Mouse (Mus musculus) adrenal gland, adult 2 months (tissue): ENCODE measurements around the gene Fam189a2. TPM values are rescaled to one million over a fixed set of nuclear protein-coding genes. Genes with fewer than 3 reads are reported as not detected.
A peak's percentile ranks its signal among the peaks of the same experiment; 100 is the strongest.

Source experiments
- DNase-seq: peaks from one replicate; pipeline ENCODE4 v3.0.0; 2021
- long read RNA-seq: library from polyadenylated mRNA; stranded (forward); transcript quantifications from one replicate; pipeline ENCODE4 v2.0.0, GENCODE M21; 2021
- polyA plus RNA-seq: library from polyadenylated mRNA; depleted of rRNA; stranded (reverse); fragments of >200 nt; gene quantifications from 2 replicates; pipeline ENCODE4 v1.2.3, GENCODE M21; 2012; rRNA removed
- total RNA-seq, 2 experiments: library from RNA; stranded (reverse); gene quantifications; 2 replicates each; pipeline ENCODE4 v1.2.3; 2021

The Fam189a2 gene
- 10 to 100 TPM in 1 of 2 experiments, 1 to 10 TPM in 1; 6.5 to 13.3 TPM for total RNA-seq
- 5.4 and 7.0 TPM in 2 replicates for polyA plus RNA-seq
- long read RNA-seq, partial matches to known transcripts, result 1 of 6 reads
- long read RNA-seq, other reads (novel, unspliced or antisense), result 3 of 6 reads

DNA sequence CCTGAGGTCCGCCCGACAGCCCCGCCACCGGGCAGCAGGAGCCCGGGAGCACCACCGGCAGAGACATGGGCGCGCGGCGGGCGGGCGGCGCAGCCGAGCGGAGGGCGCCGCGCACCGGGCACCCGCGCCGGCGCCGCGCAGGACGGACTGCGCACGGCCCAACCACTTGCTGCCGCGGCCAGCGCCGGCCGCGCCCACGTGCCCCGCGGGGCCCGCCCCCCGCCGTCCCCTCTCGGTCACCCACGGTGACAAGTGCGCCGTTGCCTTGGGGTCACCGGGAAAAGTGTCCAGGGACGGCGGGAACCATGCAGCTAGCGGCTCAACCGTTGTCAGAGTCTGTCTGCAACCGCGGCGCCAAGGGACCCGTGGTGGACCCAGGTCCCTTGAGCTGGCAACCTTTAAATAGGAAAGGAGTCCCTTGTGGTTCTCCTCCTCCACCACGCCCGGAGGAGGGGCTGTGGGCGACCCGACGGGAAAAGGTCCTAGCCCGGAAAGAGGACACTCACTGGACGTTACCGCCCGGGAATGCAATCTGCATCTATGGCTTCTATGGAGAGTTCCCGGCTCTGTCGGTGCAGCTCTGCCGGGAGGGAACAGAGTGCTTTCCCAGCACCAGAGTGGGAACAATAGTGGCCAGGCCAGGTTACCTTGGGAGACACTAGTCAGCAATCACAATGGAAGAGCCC is at the start of gene Fam189a2:
TSS of gene Fam189a2 (minus strand) at position 149 of the 686 bp plus-strand sequence.
- DNase-seq, result peak; percentile 74

DNA sequence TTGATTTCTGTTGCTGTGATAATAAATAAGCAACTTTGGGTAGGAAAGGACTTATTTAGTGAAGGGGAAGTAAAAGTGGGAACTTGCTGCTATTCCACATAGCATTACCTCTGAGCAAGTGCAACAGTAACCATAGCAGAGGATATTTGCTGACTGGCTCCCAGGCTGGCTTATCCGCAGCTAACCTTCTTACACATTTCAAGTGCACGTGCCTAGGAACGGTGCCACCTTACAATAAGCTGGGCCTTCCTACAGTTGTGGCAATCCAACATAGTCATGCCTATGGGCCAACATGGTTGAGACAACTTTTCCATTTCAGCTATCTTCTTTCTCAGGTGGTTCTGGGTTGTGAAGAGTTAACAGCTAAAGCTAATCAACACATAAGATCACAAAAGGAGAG is 46.8 kb upstream of the Fam189a2 start:
- no peak for DNase-seq

DNA sequence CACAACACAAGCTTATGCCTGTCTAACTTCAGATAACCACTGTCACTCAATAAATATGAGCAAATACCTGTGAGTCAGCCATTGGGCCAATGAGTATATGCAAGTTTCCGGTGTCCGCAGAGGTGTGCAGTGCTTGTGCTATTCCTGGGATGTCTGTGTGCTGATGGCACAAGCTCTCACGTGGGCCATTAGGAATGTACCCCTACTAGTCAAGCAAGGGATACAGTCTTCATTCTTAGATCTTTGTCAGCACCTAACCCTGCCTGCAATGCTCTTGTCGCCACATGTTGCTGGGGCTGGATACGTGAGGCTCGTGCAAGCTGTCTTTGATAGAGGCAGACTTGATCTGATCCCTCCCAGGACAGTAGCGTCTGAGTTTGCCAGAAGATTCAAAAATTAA is 45.7 kb upstream of the Fam189a2 start:
- no peak for DNase-seq

DNA sequence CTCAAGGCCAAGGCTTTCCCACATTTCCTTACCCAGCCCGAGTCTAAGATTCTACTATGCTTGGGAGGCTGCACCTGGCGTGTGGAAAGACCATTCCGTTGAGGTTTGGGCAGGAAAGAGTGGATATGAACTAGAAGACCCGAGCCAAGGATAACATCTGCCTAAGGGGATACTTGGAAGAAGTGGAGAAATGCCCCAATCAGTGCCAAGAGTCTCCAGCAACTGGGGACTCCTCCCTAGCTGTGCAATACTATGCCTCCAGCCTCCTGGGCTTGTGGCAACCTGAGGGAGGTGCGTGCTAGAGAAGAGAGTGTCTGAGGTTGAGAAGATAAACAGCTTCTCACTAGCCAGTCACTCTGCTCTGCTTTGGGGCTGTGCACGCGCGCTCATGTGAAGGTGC is 45.1 kb upstream of the Fam189a2 start:
- no peak for DNase-seq

DNA sequence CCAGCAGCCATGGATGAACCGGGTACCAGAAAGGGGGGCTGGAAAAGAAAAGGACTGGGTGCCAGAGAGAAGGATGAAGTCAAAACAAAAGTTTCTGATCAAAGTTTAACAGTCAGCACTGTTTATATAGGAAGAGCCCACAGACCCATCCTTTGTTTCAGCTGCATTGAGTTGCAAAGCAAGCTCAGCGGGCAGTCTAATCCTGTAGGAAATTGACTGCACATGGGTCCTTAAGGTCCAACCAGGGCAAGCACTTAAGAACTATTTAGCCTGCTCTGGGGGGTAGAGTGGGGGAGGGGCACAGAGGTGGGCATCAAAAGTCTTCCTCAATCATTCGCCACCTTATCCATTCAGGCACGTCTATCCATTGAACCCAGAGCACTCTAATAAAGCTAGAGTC is 42.3 kb upstream of the Fam189a2 start:
- DNase-seq, result no peak

DNA sequence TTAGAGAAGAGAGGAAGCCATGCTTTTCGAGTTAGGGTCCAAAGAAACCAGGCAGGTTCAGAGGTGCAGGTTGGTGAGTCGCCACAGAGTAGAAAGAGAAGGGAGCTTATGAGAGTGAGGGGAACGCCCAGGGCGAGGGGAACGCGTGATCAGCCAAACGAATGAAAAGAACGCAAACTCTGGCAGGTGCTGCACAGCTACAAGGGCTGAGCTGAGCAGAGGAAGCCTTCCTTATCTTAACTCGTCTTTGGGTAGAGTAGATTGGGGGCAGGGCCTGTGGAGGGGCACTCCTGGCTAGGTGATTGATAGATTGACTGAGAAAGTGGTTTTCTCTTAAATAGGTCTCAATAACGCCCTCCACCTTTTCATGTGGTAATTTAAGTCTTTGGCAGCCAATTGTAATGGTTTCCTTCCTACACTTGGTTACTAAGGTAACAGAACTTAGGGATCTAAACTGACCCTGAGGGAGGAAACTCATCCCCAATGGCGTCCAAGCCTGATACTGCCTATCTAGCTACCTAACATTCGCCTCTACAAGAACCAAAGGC is 33.6 kb upstream of the Fam189a2 start:
- no peak for DNase-seq

DNA sequence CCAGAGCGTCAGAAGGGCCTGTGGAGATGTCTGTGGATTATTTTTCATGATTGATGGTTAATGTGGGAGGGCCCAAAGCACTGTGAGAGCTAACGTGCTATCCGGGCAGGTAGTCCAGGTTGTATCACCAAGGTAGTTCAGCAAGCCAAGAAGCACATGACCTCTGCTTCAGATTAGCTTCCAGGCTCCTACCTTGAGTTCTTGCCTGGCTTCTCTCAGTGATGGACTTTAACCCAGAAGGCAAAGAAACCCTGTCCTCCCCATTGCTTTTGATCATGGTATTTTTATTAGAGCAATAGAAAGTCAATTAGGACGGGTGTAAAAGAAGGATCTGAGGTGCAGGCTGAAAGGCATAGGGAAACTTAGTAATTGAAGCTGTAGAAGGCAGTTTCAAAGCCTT is 32.8 kb upstream of the Fam189a2 start:
- no peak for DNase-seq

DNA sequence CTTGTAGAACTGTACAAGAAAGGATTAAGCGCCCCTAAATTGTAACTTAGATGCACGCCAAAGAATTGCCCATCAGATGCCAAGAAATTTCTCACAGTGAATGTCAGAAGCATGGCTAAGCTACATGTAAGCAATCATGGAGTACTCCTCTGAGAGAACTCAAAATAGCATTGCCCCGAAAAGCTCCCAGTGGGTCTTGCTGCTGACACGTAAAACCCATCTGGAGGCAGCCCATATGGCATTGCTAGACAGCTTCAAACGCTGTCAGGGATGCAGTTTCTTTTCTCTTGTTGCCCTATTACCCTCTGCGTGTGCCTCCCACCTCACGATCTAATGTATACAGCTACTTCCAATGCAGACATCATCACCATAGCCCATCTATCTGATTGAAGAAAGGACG is 28.0 kb upstream of the Fam189a2 start:
- no peak for DNase-seq

DNA sequence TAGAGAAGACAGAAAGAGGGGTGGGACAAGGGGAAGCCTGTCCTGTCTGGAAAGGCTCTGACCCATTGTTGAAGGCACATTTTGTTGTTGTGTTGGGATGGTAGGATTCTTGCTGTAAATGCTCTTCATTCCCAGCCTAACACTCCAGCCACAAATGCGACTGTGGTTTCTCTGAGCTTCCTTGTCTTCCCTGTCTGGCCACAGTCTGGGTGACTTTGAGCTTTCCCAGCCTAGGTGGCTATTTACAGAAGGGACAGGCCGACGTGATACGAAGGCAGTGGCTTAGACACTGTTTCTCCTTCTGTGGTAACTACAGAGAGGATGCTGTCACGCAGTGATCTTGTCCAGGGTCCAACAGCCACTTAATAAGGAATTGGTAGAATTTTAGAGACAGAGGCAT is 27.2 kb upstream of the Fam189a2 start:
- no peak for DNase-seq

DNA sequence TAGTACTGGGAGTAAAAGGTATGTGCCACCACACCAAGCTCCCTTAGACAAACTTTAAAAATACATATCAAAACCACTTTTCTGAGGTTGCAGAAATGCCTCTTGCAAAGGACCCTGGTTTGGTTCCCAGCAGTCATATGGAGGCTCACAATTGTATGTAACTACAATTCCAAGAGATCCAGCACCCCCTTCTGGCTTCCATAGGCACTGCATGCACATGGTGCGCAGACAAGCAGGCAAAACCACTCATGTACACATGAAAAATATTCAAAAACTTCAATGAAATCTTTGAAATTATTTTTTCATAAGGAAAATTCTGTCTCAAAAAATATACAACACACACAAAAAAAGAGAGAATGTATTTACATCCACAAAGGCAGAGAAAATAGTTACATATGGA is 26.1 kb upstream of the Fam189a2 start:
- DNase-seq, result no peak

DNA sequence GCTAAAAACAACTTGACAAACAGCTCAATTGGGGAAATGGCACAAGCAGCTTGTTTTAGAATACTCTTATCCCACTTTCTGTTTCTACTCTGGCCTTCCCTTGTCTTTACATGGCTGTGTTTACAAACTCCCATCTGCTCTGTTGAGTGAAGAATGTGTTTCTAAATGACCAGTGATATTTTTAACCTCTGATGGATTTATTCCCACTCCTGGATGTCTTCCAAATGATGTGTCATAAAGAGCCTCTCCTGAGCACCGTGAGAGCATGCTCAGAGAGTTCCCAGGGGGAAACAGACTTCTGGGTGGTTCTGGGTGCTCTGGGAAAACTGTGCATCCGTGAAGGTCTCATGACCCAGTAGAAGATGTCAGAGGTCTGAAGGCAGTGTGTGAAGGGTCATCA is 24.1 kb upstream of the Fam189a2 start:
- DNase-seq, result peak; percentile 28

DNA sequence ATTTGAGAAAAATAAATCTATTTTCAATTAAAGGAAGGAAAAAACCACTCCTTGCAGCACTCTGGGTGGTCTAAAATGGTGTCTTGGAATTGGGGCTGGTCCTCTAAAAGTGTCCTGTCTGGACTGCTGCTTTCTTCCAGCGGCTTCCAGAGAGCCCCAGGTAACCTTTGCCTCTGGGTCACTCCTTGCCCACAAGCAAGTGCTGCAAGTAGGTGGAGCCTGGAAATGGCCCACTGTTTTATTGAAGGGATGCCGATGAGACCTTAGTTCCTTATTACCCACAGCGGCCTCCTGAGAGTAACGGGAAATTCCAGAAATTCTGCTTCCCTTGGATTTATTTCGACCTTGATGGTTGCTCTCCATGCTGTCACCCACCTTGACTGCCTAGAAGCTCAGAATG is 23.4 kb upstream of the Fam189a2 start:
- no peak for DNase-seq

DNA sequence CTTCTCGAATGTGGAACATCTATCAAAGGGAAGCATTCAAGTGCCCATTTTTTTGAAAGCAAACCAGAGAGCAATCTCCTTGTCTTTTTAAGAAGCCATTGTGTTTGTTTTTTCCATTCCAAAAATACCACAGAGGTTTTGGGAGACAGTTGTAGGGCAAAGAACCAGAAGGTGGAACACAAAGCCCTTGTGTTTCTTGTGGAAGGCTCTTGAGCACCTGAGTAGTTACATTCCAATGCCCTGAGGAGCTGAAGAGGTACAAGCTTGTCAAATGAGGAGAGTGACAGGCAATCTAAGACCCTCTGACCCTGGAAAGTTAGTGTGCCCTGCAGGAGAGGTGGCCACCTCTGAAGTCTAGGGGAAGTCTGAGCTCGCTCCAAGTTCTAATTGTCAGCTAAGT is 19.7 kb upstream of the Fam189a2 start:
- DNase-seq, result no peak

DNA sequence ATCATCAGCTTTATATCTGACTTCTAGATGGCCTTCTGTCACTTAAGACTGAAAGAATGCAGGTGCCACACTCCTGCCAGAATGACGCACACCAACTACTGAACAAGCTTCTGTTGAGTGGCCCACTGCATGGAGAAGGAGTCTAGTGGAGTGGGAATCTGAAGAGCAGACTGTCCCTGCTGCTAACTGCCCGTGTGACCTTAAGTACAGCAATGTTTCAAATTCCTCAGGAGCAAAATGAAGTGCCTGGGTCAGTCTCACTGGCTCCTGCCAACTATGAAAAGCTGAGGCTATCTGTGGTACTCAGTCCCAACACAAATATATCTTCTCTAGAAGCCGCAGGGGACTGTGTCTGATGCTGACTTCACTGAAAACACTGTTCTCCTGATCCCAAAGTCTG is 18.5 kb upstream of the Fam189a2 start:
- DNase-seq, result no peak

DNA sequence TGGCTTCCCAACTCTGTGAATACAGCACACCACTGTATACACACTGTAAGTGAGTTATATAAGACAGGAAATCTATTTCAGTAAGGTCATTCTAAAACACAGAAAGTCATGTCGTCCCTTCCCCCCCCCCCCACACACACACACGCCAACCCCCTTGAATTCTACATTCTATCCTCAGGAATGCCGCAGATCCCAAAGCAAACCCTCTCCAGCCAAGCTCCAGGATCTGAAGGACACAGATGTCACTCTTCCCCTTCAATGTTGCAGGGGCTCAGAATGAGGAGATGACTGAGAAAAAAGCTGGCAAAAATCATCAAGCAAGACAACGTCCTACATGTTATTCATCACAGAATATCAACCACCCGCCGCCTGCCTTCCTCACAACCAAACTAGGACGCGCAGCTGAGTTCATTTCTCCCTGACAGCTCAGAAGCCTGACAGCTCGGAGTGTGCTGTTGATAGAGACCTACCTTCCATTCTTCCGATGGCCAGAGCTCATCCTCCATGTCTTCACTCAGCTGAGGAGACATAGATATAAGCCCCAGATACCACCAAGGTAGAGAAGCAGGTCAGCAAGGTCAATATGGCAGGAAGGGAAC is 15.7 kb upstream of the Fam189a2 start:
- DNase-seq, result no peak

DNA sequence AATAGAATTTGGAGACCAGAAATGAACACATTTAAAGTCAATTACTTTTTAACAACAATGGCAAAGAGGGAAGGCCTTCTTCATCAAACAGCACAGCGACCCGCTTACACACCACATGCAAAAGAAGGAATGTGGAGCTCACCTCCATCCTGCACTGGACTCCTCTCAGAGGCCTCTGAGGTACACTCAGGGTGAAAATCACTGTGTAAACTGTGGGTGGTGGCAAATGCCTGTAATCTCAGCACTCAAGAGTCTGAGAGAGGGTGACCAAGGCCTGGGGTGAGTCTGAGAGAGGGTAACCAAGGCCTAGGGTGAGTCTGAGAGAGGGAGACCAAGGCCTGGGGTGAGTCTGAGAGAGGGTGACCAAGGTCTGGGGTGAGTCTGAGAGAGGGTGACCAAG is 11.6 kb upstream of the Fam189a2 start:
- no peak for DNase-seq

DNA sequence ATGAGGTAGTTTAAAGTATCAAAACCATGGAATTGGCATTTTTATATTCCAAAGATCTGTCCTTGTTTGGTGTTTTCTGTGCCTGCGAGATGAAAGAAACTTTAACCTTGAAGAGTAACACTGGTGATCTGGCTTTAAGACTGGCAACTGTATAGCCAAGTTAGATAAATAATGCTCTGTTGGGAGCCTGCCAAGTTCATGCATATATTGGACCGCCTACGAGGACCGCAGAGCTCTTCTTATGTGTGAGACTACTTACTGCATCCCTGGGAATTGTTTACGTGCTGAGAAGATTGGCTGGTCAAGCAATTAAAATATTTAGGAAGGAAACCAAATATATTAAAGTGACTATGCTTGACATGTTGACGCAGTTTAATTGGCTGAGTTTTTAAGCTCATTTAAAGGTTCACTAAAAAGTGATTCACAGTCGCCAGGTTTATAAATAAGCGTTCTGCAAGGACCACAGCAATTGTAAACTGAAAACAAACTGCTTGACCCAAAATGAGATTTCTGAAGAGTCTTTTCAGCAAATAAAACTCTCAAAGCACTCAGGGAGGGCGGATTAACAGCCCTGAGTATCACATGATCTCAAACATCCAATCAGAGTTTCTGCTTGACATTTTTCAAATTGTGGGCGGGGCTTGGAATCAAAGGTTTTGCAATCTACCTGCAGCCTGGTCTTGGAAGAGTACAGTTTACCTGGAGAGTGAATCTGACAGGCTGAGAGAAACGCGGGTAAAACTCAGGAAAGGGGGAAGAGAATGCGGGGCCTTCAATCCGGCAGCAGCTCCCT is 8.4 kb upstream of the Fam189a2 start:
- no peak for DNase-seq

DNA sequence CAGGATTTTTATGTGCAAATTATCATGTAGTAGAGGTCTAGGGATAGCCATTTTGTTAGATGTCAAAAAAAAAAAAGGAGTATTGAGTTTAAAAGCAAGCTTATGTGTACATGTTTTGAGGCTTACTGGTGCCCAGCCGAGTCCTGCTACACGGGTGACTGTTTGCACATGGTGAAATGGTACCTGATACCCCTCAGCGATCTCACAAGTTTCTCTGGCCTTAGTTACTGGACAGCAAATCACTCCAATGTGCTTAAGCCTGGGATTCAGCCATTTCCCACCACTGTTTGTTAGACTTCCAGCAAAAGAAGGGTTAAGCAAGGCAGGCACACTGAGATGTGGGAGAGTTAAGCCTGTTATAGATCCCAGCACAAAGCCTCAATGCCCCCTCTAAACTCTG is 3.5 kb upstream of the Fam189a2 start:
- DNase-seq, result no peak

DNA sequence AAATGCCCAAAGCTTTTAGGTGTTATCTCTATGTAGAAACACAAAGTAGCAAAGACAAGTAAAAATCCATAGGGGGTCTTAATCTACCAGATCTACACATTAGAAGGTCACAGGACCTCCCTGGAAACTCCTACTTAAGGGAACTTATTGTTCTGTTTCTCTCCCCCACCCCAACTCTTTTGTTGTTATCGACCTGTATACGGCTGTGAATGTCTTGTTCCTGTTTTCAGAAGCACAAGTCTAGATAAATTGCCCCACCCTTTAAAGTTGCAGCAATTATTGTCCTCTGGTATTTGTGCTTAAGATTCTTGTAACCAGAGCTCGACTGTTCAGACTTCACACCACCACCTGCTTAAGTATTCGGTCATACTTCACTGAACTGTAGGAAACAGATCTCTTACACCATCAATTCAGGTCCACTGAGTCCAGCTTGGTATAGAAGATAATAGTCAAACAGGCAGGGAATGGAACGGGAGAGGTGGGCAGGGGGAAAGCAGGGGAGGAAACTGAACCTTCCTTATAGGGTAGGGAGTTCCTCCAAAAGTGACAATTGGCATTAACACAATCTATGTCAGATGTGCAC is 1.9 kb upstream of the Fam189a2 start:
- no peak for DNase-seq

DNA sequence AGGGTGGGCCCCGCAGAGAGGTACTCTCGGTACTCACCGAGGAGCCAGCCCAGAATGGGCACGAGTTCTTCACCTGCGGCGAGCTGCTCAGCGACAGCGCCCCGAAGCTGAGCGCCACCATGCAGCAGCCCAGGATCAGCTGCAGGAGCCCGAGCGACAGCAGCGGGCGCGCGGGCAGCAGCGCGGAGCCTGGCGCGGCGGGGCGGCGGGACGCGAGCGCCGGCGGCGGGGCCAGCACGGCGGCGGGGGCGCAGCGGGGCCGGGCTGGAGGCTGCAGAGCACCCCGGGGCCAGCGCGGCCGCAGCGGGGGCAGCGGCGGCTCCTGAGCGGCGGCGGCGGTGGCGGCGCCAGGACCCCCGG is 328 bp downstream of the Fam189a2 start:
- no peak for DNase-seq

DNA sequence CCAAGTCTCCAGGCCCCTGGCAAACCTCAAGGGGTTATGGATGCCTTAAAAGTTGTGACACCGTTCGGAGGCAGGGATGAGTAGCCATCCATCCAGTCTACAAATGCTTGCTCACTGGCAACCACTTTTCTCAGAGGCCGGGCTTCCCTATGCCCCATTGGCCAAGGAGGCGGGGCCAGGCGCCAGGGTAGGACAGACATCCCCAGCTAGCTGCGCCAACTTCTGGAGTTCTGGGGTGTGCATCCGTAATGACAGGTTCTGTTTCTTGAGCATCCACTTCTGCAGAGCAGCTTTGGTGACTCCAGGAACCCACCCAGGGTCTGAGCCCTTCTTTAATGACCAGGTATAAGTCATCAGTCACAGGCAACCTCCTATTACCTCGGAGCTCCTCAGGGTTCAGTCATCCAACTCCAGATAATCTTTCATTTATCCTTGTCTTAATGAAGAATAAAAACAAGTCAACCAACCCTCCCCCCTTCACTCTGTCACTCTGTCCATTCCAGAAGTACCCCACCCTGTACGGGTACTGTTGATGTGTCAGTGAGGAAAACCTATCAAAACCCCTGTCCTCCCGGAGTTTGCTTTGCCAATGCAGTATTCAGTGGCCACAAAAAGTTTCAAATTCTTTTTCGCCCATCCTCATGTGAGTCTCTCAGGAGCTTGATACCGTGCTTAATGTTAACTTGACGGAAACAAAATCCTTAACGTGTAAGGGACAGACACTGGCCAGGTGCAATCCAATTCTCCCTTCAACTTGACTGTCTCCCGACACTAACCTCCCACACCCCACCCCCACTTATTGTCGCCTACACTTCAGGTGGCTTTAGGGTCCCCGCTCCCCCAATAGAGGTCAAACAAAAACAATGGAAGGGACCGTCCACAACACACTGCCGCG is 956 bp downstream of the Fam189a2 start:
- peak; percentile 64 for DNase-seq
